Mouse (Mus musculus): Measurements from ENCODE around the gene Ppp6r3.
"Not testable (repeated sequence)": the region's sequence is repeated elsewhere in the genome, so short reads cannot be mapped to it uniquely, and the experiment has no call there.

Gene Ppp6r3

DNA sequence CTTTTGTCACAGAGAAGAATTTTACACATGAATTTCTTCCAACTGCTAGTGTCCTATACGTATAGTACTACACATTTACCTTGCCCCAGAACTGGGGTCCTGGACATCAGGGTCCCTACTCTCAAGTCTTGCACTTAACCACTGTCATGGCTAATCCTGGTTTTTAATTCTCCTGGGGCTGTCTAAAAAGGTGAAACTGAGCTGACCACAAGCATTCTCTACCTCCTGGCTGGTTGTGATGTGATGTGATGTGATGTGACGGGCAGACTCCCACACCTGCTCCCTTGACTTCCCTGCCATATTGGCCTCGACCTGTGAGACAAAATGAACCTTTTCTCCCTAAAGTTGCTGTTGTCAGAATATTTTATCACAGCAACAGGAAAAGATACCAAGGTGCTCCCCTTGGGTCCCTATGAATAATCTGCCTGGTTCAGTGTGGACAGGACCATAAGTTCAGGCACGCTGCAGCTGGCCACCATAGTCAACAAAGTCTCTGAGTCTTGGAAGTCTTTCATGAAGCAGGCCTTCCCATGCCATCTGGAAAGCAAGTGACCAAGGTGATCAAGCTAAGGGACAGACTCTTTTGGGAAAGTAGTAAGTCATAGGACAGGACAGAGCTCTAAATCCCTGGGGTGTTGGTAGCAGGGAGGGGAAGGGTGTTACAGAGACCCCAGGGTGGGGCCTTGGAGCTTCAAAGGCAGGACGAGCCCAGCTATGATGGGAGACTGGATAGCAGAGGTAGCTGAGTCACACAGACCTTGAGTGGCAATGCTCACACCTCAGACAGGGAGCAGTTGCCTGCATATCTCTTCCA, 1.1 kb upstream of the Ppp6r3 start:
- DNase-seq (ENCODE audit: low read depth), result no peak

DNA sequence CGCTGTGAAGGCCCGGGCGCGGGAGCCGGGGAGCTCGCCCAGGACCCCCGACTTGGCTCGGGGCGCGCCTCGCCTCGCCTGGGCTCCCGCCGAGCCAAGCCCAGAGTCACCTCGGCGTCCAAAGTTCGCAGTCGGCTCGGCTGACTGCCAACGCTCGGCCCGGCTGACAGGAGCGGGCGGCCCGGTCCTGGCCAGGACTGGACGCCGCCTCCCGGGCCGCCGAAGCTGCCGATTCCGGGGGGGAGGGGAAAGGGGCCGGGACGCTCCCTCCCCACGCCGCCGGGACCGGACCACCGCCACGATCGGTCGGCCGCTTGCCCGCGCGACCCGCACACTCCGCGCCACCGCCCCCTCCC, 295 bp downstream of the Ppp6r3 start:
- DNase-seq (ENCODE audit: low read depth), result no peak

DNA sequence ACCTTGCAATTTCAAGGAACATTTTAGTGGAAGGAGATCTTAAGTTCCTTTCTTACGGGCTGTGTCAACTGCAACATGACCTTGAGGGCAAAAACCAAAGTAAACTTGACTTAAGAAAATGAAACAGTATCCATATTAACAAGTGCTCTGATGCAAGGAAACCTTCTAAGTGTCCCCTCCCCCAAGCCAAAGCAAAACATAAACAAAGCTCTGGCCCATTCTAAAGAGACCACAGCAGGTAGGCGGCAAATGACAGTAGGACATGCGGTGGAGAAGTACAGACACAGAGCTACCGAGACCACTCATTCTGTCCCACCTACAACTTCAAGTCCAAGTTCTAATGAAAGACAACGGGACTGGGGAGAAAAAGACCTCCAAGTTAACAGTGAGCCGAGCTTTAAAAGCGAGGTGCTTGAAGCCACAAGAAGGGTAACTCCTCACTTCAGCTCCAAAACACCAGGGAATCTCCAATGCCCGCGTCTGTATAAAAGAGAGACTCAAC, 905 bp downstream of the Ppp6r3 start:
- no peak for DNase-seq (ENCODE audit: low read depth)

DNA sequence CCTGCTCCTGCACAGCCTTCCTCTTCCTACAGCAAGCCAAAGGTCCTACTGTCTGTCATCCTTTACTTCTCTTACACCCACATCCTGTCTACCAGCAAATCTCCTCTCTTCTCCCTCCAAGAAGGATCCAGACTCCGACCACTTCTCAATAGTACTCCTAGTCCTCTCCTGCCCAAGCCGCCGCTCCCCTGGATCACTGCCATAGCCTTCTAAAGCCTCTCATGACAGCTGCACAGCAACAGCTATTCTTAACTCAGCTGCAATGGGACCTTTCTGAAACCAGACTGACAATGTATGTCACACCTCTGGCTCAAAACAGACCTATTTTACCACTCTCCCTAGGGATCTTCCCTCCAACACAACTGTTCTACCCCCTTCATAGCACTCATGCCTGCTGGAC, 11.2 kb downstream of the Ppp6r3 start:
- no peak for DNase-seq (ENCODE audit: low read depth)

DNA sequence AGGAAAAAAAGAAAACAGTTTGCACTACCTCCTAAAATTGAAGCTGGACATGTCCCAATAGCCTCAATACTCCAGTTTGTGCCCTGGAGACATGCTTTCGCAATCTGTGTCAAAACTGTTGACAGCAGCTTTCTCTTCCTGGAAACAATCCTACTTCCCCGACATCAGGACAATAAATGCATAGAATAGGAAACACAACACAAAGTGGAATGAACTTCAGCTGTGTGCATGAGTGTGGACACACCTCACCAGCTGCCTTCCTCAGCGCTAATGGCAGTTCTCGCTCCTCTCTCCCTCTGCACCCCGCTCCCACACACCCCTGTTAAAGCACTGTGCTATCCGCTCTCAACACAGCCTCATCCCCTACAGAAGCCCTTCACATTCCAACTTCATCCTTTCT, 12.8 kb downstream of the Ppp6r3 start:
- DNase-seq (ENCODE audit: low read depth), result no peak

DNA sequence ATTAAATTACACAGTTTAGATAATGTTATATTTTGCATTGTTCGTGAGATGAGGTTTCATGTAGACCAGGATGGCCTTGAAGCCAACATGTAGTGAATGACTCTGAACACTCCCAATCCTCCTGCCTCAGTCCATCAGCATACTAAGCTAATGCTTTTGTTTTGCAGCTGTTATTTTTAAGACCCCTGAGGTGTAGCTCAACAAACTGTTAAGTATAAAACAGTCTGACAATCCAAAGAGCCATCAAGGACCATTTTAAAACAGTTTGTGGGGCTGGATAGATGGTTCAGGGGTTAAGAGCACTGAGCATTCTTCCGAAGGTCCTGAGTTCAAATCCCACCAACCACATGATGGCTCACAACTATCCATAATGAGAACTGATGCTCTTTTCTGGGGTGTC, 13.3 kb downstream of the Ppp6r3 start:
- no peak for DNase-seq (ENCODE audit: low read depth)

DNA sequence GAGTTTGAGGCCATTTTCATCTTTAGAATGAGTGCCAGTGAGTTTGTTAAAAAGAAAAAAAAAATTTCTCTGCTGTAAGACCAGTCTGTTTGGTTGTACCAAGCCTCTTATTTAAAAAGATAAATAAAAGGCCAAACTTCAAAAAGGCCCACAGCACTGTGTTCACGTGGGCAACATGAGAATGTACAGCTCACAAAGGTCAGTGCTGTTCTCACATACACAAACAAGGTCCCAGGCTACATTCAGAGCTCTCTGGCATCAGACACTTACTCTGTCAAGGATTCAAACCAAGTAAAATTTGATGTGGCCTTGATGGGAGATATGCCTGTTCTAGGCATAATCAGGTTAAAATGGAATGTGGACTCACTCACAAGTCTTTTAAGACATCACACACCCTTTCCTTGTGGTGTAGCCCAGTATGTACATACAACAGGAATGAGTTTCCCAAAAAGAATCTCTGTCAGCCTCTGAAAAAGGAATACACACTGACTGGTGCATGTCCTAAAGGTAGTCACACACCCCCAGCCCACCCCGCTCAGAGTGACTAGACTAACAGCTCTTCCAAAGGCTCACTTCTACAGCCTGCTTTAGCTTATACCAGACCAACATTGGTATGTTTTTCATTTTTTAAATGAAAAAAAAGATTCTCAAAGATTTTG, 19.3 kb downstream of the Ppp6r3 start:
- no peak for DNase-seq (ENCODE audit: low read depth)

DNA sequence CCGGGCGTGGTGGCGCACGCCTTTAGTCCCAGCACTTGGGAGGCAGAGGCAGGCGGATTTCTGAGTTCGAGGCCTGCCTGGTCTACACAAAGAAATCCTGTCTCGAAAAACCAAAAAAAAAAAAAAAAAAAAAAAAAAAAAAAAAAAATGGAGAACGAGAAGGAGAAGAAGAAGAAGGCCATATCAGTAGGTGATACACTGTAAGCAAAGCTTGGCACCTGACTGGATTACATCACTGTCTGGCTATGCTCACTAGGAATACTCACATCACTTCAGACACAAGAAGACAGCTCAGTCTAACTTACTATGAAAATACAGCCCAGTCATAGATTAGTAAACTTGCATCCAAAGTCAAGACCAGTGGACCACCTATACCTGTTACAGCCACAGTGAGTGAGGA, 20.8 kb downstream of the Ppp6r3 start:
- no peak for DNase-seq (ENCODE audit: low read depth)

DNA sequence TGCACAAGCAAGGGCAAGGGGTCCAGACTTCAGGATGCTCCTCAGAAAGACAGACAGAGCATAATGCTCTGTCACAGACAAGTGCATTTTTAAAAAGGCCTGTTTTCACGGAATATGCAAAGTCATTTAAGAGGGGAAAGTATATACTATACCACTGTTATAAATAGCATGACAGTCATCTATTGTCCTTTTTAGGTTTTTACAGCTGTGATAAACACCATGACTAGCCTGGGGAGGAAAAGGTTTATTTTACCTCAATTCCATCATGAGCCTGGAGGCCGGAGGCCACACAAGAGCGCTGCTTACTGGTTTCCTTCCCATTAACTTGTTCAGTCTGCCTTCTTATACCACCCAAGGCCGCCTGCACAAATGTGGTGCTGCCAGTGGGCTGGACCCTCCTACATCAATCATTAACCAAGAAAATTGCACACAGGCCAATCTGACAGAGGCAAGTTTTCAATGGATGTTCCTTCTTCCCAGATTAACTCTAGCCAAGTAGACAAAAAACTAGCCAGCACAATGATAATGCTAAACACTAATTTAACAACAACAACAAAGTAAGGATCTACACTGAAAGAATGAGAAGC, 23.9 kb downstream of the Ppp6r3 start:
- DNase-seq (ENCODE audit: low read depth), result no peak

DNA sequence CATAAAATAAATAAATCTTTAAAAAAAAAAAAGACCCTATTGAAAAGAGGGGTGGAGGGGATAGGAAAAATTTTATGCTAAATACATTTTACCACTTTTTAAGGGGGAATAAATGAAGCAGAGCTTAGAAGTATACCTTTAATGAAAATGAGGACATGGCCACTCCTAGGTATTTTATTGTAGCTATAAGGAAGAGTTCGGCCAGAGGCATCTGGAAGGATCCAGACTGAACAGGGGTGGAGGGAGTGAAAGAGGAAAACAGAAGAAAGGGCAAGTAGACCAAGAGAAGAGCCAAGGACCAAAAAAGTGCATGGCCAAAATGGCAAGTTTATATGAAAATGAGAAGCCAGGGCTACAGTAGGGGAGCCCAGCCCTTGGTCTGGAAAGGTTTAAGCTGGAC, 25.4 kb downstream of the Ppp6r3 start:
- no peak for DNase-seq (ENCODE audit: low read depth)

DNA sequence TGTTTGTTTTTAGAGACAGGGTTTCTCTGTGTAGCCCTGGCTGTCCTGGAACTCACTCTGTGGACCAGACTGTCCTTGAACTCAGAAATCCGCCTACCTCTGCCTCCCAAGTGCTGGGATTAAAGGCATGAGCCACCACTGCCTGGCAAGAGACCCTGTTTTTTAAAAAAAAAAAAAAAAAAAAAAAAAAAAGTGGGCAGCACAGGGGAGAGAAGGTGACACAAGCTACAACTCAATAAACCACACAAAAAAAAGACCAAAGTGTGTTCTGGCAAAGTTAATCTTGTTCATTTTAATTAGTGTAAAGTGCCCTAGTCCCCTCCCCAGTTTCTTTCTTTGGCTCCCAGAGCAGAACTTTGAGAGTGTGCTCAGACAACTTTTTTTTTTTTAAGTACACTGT, 26.3 kb downstream of the Ppp6r3 start:
- DNase-seq (ENCODE audit: low read depth), result no peak

DNA sequence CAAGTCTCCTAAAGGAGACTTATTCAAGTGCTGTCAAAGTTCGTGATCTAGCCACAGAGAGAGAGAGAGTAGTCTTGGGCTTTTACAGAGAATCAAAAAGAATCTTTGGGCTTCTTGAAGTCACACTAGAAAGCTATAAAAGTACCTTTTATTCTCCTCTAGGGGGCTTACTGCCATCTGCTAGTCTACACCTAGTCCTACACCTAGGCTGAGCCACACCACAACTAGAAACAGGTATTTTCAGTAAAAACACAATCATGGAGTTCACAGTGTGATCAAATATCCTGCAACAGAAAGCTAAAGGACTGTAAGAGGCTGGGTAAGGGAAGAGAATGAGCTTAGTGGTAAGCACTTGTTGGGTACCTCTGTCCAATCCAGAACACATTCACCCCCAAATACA, 27.2 kb downstream of the Ppp6r3 start:
- no peak for DNase-seq (ENCODE audit: low read depth)

DNA sequence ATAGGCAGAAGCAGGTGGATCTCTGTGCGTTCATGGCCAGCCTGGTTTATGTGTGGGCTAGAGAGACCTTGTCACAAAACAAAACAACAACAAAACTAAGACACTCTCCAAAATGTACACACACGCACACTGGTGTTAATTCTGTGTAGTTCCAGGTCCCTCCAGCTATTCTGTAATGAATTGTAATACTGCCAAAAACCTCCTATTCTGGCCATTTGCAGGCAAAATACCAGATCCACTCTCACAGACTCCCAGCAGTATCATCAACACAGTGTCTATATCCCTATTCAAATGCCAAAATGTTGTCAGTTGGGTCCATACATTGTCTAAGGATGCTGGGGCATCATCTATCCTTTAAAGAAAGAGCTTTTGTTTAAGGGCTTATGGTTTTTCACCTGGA, 30.6 kb downstream of the Ppp6r3 start:
- no peak for DNase-seq (ENCODE audit: low read depth)

DNA sequence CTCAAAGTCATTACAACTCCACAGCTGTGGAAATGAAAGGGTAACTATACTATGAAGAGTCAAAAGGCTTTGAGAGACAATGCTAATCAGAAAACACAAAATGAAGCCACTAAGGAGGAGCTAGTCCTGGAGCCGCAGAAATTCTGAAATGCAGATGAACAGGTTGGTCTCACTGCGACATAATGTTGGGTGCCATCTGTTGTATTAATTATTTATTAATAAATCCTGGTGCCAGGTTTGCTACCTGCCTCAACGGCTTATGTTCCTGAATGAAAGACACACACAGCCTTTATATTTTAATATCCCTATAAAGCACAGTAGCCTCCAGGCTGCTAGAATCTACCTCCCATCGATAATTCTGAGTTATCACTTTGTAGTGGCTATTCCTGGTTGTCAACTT, 33.0 kb downstream of the Ppp6r3 start:
- no peak for DNase-seq (ENCODE audit: low read depth)

DNA sequence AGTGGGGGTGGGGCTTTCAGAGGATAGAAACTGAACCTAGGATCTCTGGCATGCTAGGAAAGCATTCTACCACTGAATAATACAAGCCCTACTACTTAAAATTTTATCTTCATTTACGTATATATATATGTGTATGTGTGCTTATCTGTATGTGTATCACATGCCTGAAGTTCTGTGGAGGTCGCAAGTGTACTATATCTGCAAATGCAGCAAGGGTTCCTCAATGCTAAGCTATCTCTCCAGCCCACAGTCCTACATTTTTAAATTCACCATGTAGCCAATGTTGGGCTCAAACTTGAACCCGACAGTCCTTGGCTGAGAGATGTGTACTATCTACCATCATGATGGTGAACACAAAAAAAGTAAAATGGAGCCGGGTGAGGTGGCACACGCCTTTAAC, 34.6 kb downstream of the Ppp6r3 start:
- DNase-seq (ENCODE audit: low read depth), result no peak

DNA sequence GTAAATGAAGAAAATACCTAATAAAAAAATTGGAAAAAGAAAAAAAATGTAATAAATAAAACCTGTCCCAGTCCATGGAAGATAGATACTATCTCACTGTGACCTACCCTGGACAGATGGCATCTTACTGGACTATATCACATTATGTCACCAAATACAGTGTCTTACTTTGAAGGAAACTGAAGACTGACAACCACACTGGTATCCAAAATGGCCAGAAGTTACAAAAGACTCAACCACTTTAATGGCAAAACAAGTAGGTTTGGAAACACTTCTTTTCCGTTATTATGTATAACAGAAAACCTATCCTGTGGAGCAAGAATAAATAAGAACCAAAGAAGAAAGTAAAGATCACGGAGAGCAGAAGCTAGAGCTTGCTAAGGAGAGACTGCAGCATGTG, 35.3 kb downstream of the Ppp6r3 start:
- no peak for DNase-seq (ENCODE audit: low read depth)

DNA sequence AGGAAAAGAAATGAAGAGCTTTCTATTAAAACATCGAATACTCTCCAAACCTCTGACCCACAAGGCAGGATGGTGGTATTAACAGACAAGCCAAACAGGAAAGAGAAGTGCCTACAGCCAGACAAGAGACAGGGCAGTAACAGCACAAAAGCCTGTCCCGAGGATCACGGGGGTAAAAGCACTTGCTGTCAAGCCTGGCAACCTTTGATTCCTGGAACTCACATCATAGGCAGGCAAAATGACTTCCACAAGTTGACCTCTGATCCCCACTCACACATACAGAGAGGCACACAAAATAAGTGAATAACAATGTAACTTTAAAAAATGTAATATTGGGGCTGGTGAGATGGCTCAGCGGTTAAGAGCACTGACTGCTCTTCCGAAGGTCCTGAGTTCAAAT, 36.1 kb downstream of the Ppp6r3 start:
- no peak for DNase-seq (ENCODE audit: low read depth)

DNA sequence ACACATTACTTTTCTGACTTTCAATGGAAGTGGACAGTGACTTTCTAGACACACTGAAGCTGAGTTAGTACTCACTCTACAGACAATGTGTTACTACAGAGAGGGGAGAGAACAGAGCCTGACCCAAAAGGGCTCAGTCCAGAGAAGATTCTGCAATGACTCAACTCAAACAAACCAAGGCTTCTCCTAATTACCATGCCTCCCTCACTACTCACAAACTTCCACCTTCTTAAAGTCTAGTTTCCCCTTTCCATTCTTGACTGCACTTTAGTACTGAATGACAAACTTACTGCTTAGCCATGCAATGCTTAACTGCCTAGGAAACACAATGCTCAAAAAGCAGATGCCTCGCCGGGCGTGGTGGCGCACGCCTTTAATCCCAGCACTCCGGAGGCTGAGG, 37.9 kb downstream of the Ppp6r3 start:
- no peak for DNase-seq (ENCODE audit: low read depth)

DNA sequence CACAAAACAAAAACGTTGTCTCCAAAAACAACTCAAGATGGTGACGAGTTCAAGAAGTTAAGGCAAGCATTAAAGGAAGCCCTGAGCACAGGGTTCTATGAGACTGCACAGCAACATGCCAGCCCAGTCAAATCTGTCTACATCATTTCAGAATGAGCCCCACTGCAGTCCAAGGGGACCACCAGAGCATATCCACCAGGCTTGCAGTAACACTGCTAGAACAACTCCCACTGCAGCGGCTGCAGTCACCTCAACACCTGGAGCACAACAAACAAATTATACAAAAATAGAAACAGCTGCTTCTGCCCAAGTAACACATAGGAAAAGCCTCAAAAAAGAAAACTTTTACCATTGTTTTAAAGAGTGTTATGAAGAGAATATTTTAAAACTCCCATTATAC, 40.6 kb downstream of the Ppp6r3 start:
- no peak for DNase-seq (ENCODE audit: low read depth)

DNA sequence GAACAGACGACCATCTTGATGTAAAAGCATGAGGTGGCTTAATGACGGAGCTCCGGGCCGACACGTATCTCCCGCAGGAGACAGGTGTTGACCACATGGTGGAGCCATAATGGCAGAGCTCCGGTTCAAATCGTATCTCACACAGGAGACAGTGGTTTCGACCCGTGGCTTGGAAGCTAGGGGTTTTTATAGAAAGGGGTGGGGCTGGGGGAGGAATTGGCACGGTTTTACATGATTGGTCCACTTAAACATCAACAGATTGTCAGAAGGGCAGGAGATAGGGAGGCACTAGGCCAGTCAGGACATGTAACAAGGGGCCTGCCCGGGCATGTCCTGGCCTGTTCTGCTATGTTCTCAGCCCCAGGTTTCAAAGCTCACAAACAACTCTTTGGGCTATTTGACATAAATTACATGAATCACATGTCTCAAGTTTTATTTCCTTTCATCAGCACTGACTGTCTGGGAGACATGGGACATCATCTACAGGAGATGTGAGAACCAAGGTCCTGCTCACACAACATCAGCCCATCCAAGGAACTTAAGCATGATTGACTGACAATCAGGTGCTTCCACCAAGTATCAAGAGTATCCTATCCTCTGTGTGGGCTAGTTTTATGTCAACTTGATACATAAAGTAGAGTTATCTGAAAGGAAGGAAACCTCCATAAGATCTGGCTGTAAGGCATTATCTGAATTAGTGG, 42.1 kb downstream of the Ppp6r3 start:
- DNase-seq (ENCODE audit: low read depth), result not testable (repeated sequence)

DNA sequence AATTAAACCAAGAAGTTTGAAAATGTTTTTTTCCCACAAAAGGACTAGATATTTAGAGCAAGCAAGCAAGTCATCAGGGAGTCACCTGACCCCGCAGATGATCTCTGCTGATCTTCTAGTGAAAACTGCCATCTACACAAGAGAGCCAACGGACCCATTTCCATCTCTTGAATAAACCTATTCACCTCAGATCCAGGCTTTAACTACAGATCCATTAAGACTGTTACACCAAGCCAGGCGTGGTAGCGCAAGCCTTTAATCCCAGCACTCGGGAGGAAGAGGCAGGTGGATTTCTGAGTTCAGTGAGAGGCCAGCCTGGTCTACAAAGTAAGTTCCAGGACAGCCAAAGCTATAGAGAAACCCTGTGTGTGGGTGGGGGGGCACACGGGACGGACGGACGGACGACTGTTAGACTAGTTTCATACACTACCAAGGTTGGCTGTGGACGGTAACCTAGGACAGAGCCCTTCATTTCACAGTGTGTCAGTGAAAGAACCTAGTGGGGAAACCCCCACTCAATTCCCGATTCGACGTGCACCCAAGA, 42.8 kb downstream of the Ppp6r3 start:
- DNase-seq (ENCODE audit: low read depth), result no peak

DNA sequence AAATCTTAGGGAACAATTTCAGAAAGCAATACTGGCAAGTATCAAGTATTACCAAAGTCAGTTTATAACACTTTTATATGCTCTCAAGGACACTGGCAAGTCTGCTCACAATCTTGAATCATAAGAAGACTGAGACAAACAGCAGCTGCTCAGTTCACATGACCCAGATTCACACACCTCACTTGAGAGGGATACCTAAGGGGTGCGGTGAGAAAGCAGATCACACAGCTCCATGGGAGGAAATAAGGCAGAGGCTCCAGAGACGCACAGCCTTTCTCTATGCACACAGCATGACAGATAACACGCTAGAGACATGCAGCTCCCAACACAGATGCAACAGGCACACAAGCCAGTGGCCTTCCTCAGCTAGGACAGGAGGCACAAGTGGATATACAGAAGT, 45.8 kb downstream of the Ppp6r3 start:
- DNase-seq (ENCODE audit: low read depth), result no peak

DNA sequence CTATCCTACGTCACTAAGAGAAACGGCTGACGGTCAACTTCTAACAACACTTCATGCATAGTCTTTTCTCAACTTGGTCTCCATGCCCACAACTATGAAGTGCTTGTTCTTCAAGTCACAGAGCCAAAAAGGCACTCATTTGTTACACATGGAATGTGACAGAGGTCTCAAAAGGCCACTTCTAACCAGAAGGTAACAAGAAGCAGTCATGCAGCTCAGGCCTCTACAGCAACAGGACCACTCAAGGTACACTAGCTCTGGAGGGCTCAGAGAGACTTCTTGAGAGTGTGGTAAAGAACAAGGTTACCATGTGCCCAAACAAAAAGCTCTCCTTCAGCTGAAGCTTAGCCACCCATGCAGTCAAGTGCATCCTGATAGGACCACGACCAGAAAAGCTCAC, 46.9 kb downstream of the Ppp6r3 start:
- DNase-seq (ENCODE audit: low read depth), result no peak
